Comparison of ENCODE assay signal across 14 mouse cellular contexts in the genomic region with DNA sequence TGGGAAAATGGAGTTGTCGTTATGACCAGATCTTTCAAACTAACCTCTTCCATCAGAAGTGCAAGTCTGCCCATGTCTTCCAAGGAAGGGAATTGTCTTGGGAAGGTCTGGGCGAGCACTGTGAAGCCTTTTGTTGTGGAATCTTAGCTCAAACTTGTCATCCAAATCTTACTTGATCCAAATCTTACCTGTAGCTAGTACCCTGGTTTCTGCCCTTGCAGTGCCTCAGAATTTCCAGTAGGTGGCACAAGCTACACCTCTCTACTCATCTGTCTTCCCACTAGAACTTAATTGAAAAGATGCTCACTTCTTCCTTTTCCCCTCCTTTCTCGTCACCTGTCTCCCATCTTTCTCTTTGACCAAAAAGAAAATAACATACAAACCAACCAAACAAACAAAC. TPM values are rescaled to one million over a fixed set of nuclear protein-coding genes. Genes with fewer than 3 reads are reported as not detected.
DNase-seq lines count a peak whose midpoint lies in the region; TF ChIP-seq lines count a peak whose summit lies in the region.
"Had no signal": no experiment of that assay in that cellular context is flagged by ENCODE, and none has a peak within 500 bp of the region (broad histone marks: within the 10 kb centered on the region; RNA-seq: fewer than 3 reads in every experiment).

No protein-coding gene starts in this region.

- peak; percentile 43; the same call in 1 of the 2 replicates for TF ChIP-seq CTCF in cerebellum, adult 2 months (IDR thresholded peaks at IDR 0.05; ENCODE audit: borderline replicate concordance, insufficient read depth, low read depth, low read length)
- TF ChIP-seq CTCF in layer of hippocampus, adult 2 months (conservative IDR thresholded peaks at IDR 0.05), result peak; percentile 80

- no peak overlapping the region for H3K4me3 ChIP-seq in cerebellum, adult 2 months (replicated peaks; ENCODE audit: insufficient read depth, low read depth, low read length)
- no peak overlapping the region for H3K4me3 ChIP-seq in layer of hippocampus, adult 2 months
- H3K4me3 ChIP-seq: limb, embryonic 13.5 days had no signal

- TF ChIP-seq POLR2A in cerebellum, adult 2 months (IDR thresholded peaks at IDR 0.05; ENCODE audit: borderline replicate concordance, insufficient read depth, low read length), result no peak

- H3K27me3 ChIP-seq in cerebellum, adult 2 months (ENCODE audit: control insufficient read depth, insufficient read depth, low read length), result no peaks in the 10 kb centered on the region

- 80% methylated on average over 3 of the region's 3 CpGs for WGBS in cerebellum, adult 2 months

- no peak overlapping the region for H3K27ac ChIP-seq in cerebellum, adult 2 months (ENCODE audit: insufficient read depth, low read length)
- no peak overlapping the region for H3K27ac ChIP-seq in layer of hippocampus, adult 2 months
- H3K27ac ChIP-seq: limb, embryonic 13.5 days had no signal

- no peak for DNase-seq in cerebellum, adult 2 months
- DNase-seq in cerebellum, adult 9-10 months, result no peak
- DNase-seq in layer of hippocampus, adult 2 months (ENCODE audit: low spot score in 2 of 2), result no peak
- no peak for DNase-seq in layer of hippocampus, adult 18-20 months (ENCODE audit: low spot score in 2 of 2)
- DNase-seq in 3T3-L1 (ENCODE audit: low read depth, low spot score) (peak; percentile 46), ZHBTc4 (ENCODE audit: low read depth, low spot score) (peak; percentile 63), MN1 (ENCODE audit: low spot score) (no peak)
- no peak for DNase-seq in layer of hippocampus, adult 8-10 months (ENCODE audit: low spot score in 2 of 2)
- DNase-seq: adrenal gland, postnatal 10 days; heart, adult 18-20 months; layer of hippocampus, adult 9-11 months had no signal

- H3K4me1 ChIP-seq in cerebellum, adult 2 months (ENCODE audit: control insufficient read depth, insufficient read depth, low read length), result no peaks in the 10 kb centered on the region

RNA-seq across cellular contexts. Expression of a gene that starts 47.6 kb away (rescaled TPM):
- polyA plus RNA-seq in cerebellum, adult 2 months (2012; rRNA removed), result 66.4 and 70.0 TPM in 2 replicates
- 100 to 1,000 TPM; 106 to 109 TPM for total RNA-seq in layer of hippocampus, adult 2 months (2021)
- 100 to 1,000 TPM; 106 to 110 TPM for total RNA-seq in layer of hippocampus, adult 18-20 months (2021)
- total RNA-seq in layer of hippocampus, adult 8-10 months (2022), result 100 to 1,000 TPM in 2 of 4 experiments, 10 to 100 TPM in 2; 96.0 to 117 (median 106) TPM
- total RNA-seq: neutrophil, adult 5-6 weeks had no signal
- polyA plus RNA-seq: C2C12 had no signal

Comparison
In these comparisons a context has a peak if more than half of its experiments do, and no peak if none do; other contexts are left out.
1. DNase-seq: peak in 3T3-L1 (single experiment) and ZHBTc4 (single experiment); none in cerebellum, adult 2 months (0 of 2), cerebellum, adult 9-10 months (single experiment), layer of hippocampus, adult 2 months (0 of 2), layer of hippocampus, adult 18-20 months (0 of 2), MN1 (single experiment) and layer of hippocampus, adult 8-10 months (0 of 2).